Mouse (Mus musculus): ENCODE results near the gene Nipa2. TPM values are rescaled to one million over a fixed set of nuclear protein-coding genes. Genes with fewer than 3 reads are reported as not detected.

The Nipa2 gene
- polyA plus RNA-seq, 1 experiment from 2014 or later: 49.7 TPM

DNA sequence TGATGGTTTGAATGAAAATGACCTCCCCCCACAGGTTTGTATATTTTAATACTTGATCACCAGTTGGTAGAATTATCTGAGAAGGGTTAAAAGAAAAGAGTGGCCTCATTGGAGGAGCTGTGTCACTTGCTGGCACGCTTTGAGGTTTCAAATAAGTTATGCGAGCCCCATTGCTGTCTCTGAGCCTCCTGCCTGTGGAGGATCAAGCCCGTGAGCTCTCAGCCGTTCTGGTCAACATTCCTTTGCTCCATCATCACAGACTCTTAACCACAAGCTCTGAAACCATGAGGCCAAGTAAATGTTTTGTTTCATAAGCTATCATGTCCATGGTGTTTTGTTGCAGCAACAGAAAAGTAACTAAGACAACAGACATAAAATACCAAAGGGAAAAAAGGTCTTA, 22.5 kb upstream of the Nipa2 start:
- H3K27me3 ChIP-seq (ENCODE audit: control insufficient read depth, insufficient read depth, low read length): no peaks in the 10 kb centered on the region
- no peak for DNase-seq (ENCODE audit: low spot score)
- no peak overlapping the region for H3K27ac ChIP-seq (ENCODE audit: low read depth, low read length)
- WGBS: 83% methylated on average over 4 of the region's 4 CpGs
- H3K4me2 ChIP-seq (replicated peaks; ENCODE audit: low read depth, low read length): no peak overlapping the region
- no peaks in the 10 kb centered on the region for H3K36me3 ChIP-seq (ENCODE audit: control insufficient read depth, insufficient read depth, low read length)
- H3K4me3 ChIP-seq (ENCODE audit: low read depth, low read length): no peak overlapping the region
- H3K9me3 ChIP-seq (ENCODE audit: control insufficient read depth, low read length): 0 out of 2 replicates have a peak, but pooled peaks cover 2% of the 10 kb centered on the region
- no peak for ATAC-seq (ENCODE audit: low FRiP score)
- no peak overlapping the region for H3K9ac ChIP-seq (ENCODE audit: low read depth, low read length)
- no peaks in the 10 kb centered on the region for H3K4me1 ChIP-seq (replicated peaks; ENCODE audit: control insufficient read depth, insufficient read depth, low read length)

DNA sequence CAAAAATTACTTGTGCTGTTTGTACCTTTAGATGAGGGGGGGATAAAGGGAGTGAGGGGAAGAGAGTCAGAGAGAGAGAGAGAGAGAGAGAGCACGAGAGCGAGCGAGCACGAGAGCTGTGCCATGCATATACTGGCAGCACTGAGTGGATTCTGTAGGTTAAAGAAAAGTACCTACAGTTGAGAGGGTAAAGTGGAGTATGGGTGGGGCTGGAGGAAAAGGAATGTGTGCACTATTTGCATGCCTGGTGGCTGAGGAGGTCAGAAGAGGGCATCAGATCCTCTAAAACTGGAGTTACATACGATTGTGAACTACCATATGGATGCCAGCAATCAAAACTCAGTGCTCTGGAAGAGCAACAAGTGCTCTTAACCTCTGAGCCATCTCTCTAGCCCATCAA, 20.8 kb upstream of the Nipa2 start:
- 93% methylated on average over 5 of the region's 5 CpGs for WGBS
- H3K4me2 ChIP-seq (replicated peaks; ENCODE audit: low read depth, low read length): no peak overlapping the region
- ATAC-seq (ENCODE audit: low FRiP score) (no peak), DNase-seq (ENCODE audit: low spot score) (no peak)
- peaks cover 3% of the 10 kb centered on the region; the same call in 1 of the 2 replicates for H3K36me3 ChIP-seq (ENCODE audit: control insufficient read depth, insufficient read depth, low read length)
- H3K27ac ChIP-seq (ENCODE audit: low read depth, low read length): no peak overlapping the region
- 0 out of 2 replicates have a peak, but pooled peaks cover 2% of the 10 kb centered on the region for H3K9me3 ChIP-seq (ENCODE audit: control insufficient read depth, low read length)
- no peaks in the 10 kb centered on the region for H3K4me1 ChIP-seq (replicated peaks; ENCODE audit: control insufficient read depth, insufficient read depth, low read length)
- H3K4me3 ChIP-seq (ENCODE audit: low read depth, low read length): no peak overlapping the region
- H3K9ac ChIP-seq (ENCODE audit: low read depth, low read length): no peak overlapping the region
- H3K27me3 ChIP-seq (ENCODE audit: control insufficient read depth, insufficient read depth, low read length): no peaks in the 10 kb centered on the region

DNA sequence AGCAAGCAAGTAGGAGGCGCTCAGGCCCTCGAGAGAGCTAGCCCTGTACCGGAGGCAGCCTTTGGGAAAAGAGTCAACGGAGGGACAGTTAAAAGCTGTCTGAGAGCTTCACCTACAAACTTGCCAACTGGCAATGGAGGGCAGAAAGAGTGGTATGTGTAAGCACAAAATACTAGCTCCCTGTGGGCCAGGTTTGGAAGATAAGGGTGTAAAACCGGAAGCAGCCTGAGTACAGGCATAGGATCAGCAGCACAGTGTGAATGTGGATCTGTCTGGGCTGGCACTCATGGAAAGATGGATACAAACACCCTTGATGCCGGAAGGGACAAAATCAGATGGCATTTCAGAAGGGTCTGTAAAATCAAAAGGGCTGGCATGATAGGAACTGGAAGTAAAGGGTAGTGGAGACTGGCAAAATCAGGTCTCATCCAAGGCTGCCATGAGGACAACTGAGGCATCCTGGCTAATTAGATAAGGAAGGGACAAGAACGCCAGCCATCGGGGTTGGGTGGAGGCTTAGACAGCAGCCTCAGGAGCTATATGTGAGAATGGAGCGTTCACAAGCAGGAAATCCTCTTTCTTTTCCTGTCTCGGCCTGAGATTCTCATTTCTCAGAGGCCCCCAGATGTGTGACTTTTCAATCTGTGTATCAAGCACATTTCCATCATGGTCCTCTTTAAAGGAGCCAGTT, 19.9 kb upstream of the Nipa2 start:
- WGBS: 92% methylated on average over 10 of the region's 10 CpGs
- Histone ChIP-seq H3K36me3 (ENCODE audit: control insufficient read depth, insufficient read depth, low read length) (peaks cover 3% of the 10 kb centered on the region; the same call in 1 of the 2 replicates), H3K27me3 (ENCODE audit: control insufficient read depth, insufficient read depth, low read length) (no peaks in the 10 kb centered on the region), H3K9me3 (ENCODE audit: control insufficient read depth, low read length) (no peaks in the 10 kb centered on the region), H3K27ac (ENCODE audit: low read depth, low read length) (no peak overlapping the region), H3K4me1 (replicated peaks; ENCODE audit: control insufficient read depth, insufficient read depth, low read length) (no peaks in the 10 kb centered on the region), H3K4me3 (ENCODE audit: low read depth, low read length) (no peak overlapping the region), H3K4me2 (replicated peaks; ENCODE audit: low read depth, low read length) (no peak overlapping the region), H3K9ac (ENCODE audit: low read depth, low read length) (no peak overlapping the region)
- ATAC-seq (ENCODE audit: low FRiP score) (no peak), DNase-seq (ENCODE audit: low spot score) (no peak)

DNA sequence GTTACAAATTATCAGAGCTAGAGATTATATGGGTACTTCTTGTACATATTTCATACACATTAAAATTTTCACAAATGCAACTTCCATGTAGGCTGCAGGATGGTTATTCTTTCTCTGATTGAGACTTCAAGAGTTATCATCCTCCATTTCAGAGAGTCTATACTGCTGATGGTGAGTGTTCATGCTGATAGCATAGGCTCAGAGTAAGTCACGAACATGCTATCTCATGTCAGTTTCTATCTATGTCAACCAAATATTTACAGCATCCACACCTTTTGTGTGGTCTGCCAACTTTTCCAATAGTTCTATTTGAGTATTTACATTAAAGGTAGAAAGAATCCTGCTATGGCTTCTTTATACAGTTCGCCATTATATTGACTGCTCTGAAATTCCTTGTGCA, 19.2 kb upstream of the Nipa2 start:
- DNase-seq (ENCODE audit: low spot score): no peak
- H3K4me2 ChIP-seq (replicated peaks; ENCODE audit: low read depth, low read length): no peak overlapping the region
- no peak overlapping the region for H3K4me3 ChIP-seq (ENCODE audit: low read depth, low read length)
- ATAC-seq (ENCODE audit: low FRiP score): no peak
- no peaks in the 10 kb centered on the region for H3K4me1 ChIP-seq (replicated peaks; ENCODE audit: control insufficient read depth, insufficient read depth, low read length)
- H3K36me3 ChIP-seq (ENCODE audit: control insufficient read depth, insufficient read depth, low read length): peaks cover 3% of the 10 kb centered on the region; the same call in 1 of the 2 replicates
- H3K9me3 ChIP-seq (ENCODE audit: control insufficient read depth, low read length): no peaks in the 10 kb centered on the region
- no peak overlapping the region for H3K27ac ChIP-seq (ENCODE audit: low read depth, low read length)
- 92% methylated on average over 2 of the region's 2 CpGs for WGBS
- no peaks in the 10 kb centered on the region for H3K27me3 ChIP-seq (ENCODE audit: control insufficient read depth, insufficient read depth, low read length)
- no peak overlapping the region for H3K9ac ChIP-seq (ENCODE audit: low read depth, low read length)

DNA sequence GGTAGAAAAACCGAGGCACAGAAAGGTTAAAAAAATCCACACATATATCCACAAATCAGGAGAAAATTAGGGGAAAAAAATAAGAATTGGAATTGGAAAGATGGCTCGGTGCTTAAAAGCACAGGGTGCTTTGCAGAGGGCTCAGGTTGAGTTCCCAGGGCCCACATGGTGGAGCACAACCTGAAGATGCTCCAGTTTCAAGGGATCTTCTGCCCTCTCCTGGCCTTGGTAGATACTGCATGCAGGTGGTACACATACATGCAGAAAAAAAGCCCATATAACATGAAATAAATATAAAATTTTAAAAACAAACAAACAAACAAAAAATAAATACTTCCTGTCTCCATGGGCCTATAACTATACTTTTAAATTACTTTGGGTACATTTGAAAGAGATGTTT, 12.2 kb upstream of the Nipa2 start:
- H3K36me3 ChIP-seq (ENCODE audit: control insufficient read depth, insufficient read depth, low read length): peaks cover 2% of the 10 kb centered on the region; the same call in 1 of the 2 replicates
- H3K27ac ChIP-seq (ENCODE audit: low read depth, low read length): no peak overlapping the region
- H3K4me3 ChIP-seq (ENCODE audit: low read depth, low read length): no peak overlapping the region
- no peaks in the 10 kb centered on the region for H3K9me3 ChIP-seq (ENCODE audit: control insufficient read depth, low read length)
- ATAC-seq (ENCODE audit: low FRiP score) (no peak), DNase-seq (ENCODE audit: low spot score) (no peak)
- H3K27me3 ChIP-seq (ENCODE audit: control insufficient read depth, insufficient read depth, low read length): no peaks in the 10 kb centered on the region
- WGBS: 98% methylated on average over 2 of the region's 2 CpGs
- H3K9ac ChIP-seq (ENCODE audit: low read depth, low read length): no peak overlapping the region
- H3K4me1 ChIP-seq (replicated peaks; ENCODE audit: control insufficient read depth, insufficient read depth, low read length): no peaks in the 10 kb centered on the region
- H3K4me2 ChIP-seq (replicated peaks; ENCODE audit: low read depth, low read length): no peak overlapping the region

DNA sequence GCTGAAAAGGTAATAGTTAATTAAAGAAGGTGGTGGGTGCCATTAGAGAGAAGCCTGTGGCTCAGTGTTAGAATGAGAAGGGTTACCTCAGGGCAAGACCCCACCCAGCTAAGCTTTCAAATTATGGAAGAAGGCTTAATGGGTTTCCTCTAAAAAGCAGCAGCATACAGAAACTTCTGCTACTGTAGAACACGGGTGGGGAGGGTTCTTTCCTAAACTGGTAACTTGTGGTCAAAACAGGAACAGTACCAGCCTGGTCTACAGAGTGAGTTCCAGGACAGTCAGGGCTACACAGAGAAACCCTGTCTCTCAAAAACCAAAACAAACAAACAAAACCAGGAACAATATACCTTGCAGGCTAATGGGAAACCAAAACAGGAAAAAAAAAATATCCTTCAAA, 7.1 kb upstream of the Nipa2 start:
- no peaks in the 10 kb centered on the region for H3K4me1 ChIP-seq (replicated peaks; ENCODE audit: control insufficient read depth, insufficient read depth, low read length)
- no peak overlapping the region for H3K9ac ChIP-seq (ENCODE audit: low read depth, low read length)
- no peaks in the 10 kb centered on the region for H3K27me3 ChIP-seq (ENCODE audit: control insufficient read depth, insufficient read depth, low read length)
- no peaks in the 10 kb centered on the region for H3K9me3 ChIP-seq (ENCODE audit: control insufficient read depth, low read length)
- ATAC-seq (ENCODE audit: low FRiP score): no peak
- no peak overlapping the region for H3K4me2 ChIP-seq (replicated peaks; ENCODE audit: low read depth, low read length)
- no peaks in the 10 kb centered on the region for H3K36me3 ChIP-seq (ENCODE audit: control insufficient read depth, insufficient read depth, low read length)
- 86% methylated on average over 1 of the region's 1 CpGs for WGBS
- DNase-seq (ENCODE audit: low spot score): no peak
- H3K27ac ChIP-seq (ENCODE audit: low read depth, low read length): no peak overlapping the region
- H3K4me3 ChIP-seq (ENCODE audit: low read depth, low read length): no peak overlapping the region

DNA sequence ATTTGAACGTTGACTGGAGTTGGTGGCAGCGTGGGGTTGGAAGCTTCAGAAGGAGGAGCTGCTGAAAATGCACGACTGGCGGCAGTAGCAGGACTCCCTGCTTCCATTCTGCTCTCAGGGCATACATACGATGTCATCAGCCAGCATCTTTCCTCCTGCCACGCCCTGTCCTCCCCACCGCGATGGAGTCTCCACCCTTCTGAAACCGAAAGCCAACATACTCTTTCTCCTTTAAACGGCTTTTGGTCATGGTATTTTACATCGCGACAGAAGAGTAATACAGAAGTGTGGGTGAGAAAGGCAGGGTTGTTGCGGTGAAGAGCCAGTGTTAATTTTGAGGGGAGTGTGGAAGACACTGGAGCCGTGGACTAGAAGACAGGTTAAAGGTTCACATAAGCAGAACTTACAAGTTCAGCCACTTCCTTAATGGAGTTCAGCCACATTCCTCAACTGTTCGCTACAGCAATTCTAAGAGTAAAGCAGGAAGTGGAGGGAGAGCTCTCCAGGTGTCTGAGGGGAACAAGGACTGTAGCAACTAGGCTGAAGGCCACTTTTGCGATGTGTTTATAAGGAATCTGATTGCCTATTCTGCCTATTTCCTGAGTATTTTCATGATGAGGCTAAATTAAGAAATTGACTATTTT, 6.1 kb upstream of the Nipa2 start:
- H3K4me3 ChIP-seq (ENCODE audit: low read depth, low read length): no peak overlapping the region
- ATAC-seq (ENCODE audit: low FRiP score) (no peak), DNase-seq (ENCODE audit: low spot score) (peak; percentile 23)
- no peaks in the 10 kb centered on the region for H3K36me3 ChIP-seq (ENCODE audit: control insufficient read depth, insufficient read depth, low read length)
- no peak overlapping the region for H3K27ac ChIP-seq (ENCODE audit: low read depth, low read length)
- H3K27me3 ChIP-seq (ENCODE audit: control insufficient read depth, insufficient read depth, low read length): no peaks in the 10 kb centered on the region
- H3K9me3 ChIP-seq (ENCODE audit: control insufficient read depth, low read length): no peaks in the 10 kb centered on the region
- 39% methylated on average over 16 of the region's 16 CpGs for WGBS
- no peaks in the 10 kb centered on the region for H3K4me1 ChIP-seq (replicated peaks; ENCODE audit: control insufficient read depth, insufficient read depth, low read length)
- H3K4me2 ChIP-seq (replicated peaks; ENCODE audit: low read depth, low read length): no peak overlapping the region; the same call in 1 of the 2 replicates
- no peak overlapping the region for H3K9ac ChIP-seq (ENCODE audit: low read depth, low read length)

DNA sequence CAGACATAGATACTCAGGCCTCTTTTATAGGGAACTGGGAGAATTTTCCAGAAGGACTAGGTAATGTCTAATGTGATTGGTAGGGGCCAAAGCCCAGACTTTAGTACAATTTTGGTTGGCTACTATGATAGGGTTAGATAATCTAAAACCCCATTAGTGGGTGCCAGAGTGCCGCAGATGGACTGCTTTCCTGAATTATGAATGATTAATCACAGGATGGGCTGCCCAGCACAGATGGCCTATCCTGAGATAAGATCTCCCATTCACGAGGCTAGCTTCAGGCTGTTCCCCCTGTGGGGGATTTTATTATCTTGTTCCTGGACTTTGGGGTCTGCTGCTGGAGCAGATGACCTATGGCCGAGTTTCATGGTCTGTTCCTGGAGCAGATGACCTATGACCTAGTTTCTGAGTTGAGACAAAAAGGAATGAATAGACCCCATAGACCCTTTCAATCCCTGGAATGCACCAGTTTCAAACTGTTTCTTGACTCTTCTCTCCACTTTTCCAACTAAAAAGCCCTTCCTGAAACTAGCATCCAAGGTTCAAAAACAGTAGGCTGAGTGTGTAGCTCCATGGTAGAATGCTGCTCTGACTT, 4.7 kb upstream of the Nipa2 start:
- no peak for ATAC-seq (ENCODE audit: low FRiP score)
- H3K9me3 ChIP-seq (ENCODE audit: control insufficient read depth, low read length): no peaks in the 10 kb centered on the region
- 29% methylated on average over 3 of the region's 3 CpGs for WGBS
- DNase-seq (ENCODE audit: low spot score): peak; percentile 8
- H3K27ac ChIP-seq (ENCODE audit: low read depth, low read length): no peak overlapping the region
- no peaks in the 10 kb centered on the region for H3K36me3 ChIP-seq (ENCODE audit: control insufficient read depth, insufficient read depth, low read length)
- no peak overlapping the region for H3K9ac ChIP-seq (ENCODE audit: low read depth, low read length)
- H3K27me3 ChIP-seq (ENCODE audit: control insufficient read depth, insufficient read depth, low read length): no peaks in the 10 kb centered on the region
- no peaks in the 10 kb centered on the region for H3K4me1 ChIP-seq (replicated peaks; ENCODE audit: control insufficient read depth, insufficient read depth, low read length)
- H3K4me3 ChIP-seq (ENCODE audit: low read depth, low read length): no peak overlapping the region
- H3K4me2 ChIP-seq (replicated peaks; ENCODE audit: low read depth, low read length): no peak overlapping the region

DNA sequence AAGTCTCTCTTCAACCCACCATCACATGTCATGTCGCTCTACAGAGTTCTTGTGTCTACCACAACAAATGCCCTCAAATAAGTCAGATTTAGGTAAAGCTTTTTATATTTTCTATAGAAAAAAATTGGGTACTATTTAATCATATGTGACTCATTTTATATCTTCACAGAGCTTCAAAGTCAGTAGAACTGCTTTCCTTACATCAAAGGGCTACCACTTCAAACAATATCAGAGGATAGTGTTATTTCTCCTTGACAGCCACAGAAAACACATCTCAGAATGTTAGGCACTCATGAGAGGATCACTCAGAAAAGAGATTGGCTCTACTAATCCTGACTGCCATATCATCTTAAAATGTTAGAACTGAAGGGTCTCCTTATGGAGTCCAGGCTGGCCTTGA, 1.8 kb downstream of the Nipa2 start:
- no peaks in the 10 kb centered on the region for H3K4me1 ChIP-seq (replicated peaks; ENCODE audit: control insufficient read depth, insufficient read depth, low read length)
- no peak for ATAC-seq (ENCODE audit: low FRiP score)
- 100% methylated on average over 1 of the region's 1 CpGs for WGBS
- no peak overlapping the region for H3K4me3 ChIP-seq (ENCODE audit: low read depth, low read length)
- H3K36me3 ChIP-seq (ENCODE audit: control insufficient read depth, insufficient read depth, low read length): no peaks in the 10 kb centered on the region
- no peak overlapping the region for H3K27ac ChIP-seq (ENCODE audit: low read depth, low read length)
- H3K9ac ChIP-seq (ENCODE audit: low read depth, low read length): no peak overlapping the region
- H3K9me3 ChIP-seq (ENCODE audit: control insufficient read depth, low read length): no peaks in the 10 kb centered on the region
- DNase-seq (ENCODE audit: low spot score): no peak
- no peaks in the 10 kb centered on the region for H3K27me3 ChIP-seq (ENCODE audit: control insufficient read depth, insufficient read depth, low read length)
- no peak overlapping the region for H3K4me2 ChIP-seq (replicated peaks; ENCODE audit: low read depth, low read length)
